Mouse (Mus musculus) hindbrain, embryonic 15.5 days (tissue): Measurements from ENCODE around the gene Snx9. TPM values are rescaled to one million over a fixed set of nuclear protein-coding genes. Genes with fewer than 3 reads are reported as not detected.

Experiments used
- ATAC-seq: fragments of 200-750 bp; cut with Nextera tagmentation; 2 replicates; pipeline ENCODE4 v1.8.0; 2017; ENCODE audit warnings: low read depth, moderate number of reproducible peaks, moderate TSS enrichment; ENCODE audit not compliant: low FRiP score
- H3K27ac ChIP-seq: fragments of 300-500 bp; sonication (generic); replicated peaks from 2 replicates; pipeline ENCODE4 v1.5.1; 2015; ENCODE audit warnings: mild to moderate bottlenecking, inconsistent platforms
- H3K27me3 ChIP-seq: fragments of 300-500 bp; sonication (generic); 2 replicates; pipeline ENCODE4 v1.6.1; 2015; ENCODE audit warnings: control low read depth, inconsistent platforms
- H3K36me3 ChIP-seq: fragments of 300-500 bp; sonication (generic); 2 replicates; pipeline ENCODE4 v1.6.1; 2015; ENCODE audit warnings: control low read depth, inconsistent platforms
- H3K4me1 ChIP-seq: fragments of 300-500 bp; sonication (generic); replicated peaks from 2 replicates; pipeline ENCODE4 v1.6.1; 2015; ENCODE audit warnings: control low read depth, inconsistent platforms
- H3K4me2 ChIP-seq: fragments of 300-500 bp; sonication (generic); 2 replicates; pipeline ENCODE4 v1.6.1; 2015; ENCODE audit warnings: moderate library complexity, mild to moderate bottlenecking, inconsistent platforms
- H3K4me3 ChIP-seq: fragments of 300-500 bp; sonication (generic); 2 replicates; pipeline ENCODE4 v1.5.1; 2015; ENCODE audit warnings: mild to moderate bottlenecking, inconsistent platforms
- H3K9ac ChIP-seq: fragments of 300-500 bp; sonication (generic); 2 replicates; pipeline ENCODE4 v1.6.1; 2015; ENCODE audit warnings: inconsistent platforms
- H3K9me3 ChIP-seq: fragments of 300-500 bp; sonication (generic); 2 replicates; pipeline ENCODE4 v1.6.1; 2016; ENCODE audit warnings: control low read depth, inconsistent platforms
- WGBS: fragments of 180-500 bp; shearing (Covaris S2); methylation state at CpG from one replicate; pipeline ENCODE4 v1.1.7; 2015; 5-methylcytosine and 5-hydroxymethylcytosine counted together
- polyA plus RNA-seq: library from polyadenylated mRNA; unstranded; fragments of >200 nt; fragmentation: Nextera tagmentation; extraction: Ambion mirVana; gene quantifications from 2 replicates; pipeline ENCODE4 v1.2.1, GENCODE M21; 2015

Gene Snx9
- polyA plus RNA-seq, 1 experiment from 2014 or later = 8.1 TPM

DNA sequence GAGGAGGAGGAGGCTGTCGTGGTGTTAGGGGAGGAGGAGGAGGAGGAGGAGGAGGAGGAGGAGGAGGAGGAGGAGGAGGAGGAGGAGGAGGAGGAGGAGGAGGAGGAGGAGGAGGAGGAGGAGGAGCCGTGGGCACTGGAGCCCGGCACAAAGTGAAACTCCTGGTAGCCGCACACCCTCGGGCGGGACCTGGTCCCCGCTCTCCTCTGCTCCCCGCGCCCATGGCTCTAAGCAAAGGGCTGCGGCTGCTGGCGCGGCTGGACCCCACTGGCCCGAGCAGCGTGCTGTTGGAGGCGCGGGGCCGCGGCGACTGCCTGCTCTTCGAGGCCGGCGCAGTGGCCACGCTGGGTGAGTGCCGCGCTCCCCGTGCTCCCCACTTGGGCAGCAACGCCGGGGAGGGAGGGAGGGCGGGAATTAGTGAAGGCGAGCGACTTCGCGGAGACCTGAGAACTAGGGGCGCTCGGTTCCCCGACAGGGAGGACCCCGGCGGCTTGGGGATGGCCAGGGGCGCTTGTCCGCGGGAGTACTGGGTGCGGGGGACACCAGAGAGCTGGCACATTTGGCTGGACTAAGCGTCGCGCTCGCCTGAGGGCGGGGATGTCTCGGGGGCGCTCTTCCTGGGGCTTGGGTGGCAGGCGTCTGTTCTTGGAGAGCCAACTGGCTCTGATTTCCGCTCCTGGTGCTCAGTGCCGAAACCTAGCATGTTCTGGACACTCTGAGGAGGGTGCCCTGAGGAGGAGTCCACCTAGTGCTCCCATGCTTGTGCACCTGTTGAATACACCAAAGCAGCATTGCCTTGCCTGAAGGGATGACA is 100.3 kb downstream of the Snx9 start, which contains the start of gene Synj2:
Gene Synj2, plus strand, starts transcription at position 51 of the 814 bp plus-strand sequence.
- Histone ChIP-seq H3K4me1 (peaks cover 11% of the 10 kb centered on the region), H3K9ac (peak within 1 kb of the TSS; percentile 41), H3K36me3 (no peaks in the 10 kb centered on the region), H3K4me2 (peak within 1 kb of the TSS; percentile 96), H3K27me3 (peaks cover 28% of the 10 kb centered on the region), H3K4me3 (peak within 1 kb of the TSS; percentile 56), H3K9me3 (no peaks in the 10 kb centered on the region), H3K27ac (no peak within 1 kb of the TSS)
- WGBS = 1% methylated on average over 35 of the region's 52 CpGs
- ATAC-seq = peak; percentile 77; the same call in 1 of the 2 replicates

DNA sequence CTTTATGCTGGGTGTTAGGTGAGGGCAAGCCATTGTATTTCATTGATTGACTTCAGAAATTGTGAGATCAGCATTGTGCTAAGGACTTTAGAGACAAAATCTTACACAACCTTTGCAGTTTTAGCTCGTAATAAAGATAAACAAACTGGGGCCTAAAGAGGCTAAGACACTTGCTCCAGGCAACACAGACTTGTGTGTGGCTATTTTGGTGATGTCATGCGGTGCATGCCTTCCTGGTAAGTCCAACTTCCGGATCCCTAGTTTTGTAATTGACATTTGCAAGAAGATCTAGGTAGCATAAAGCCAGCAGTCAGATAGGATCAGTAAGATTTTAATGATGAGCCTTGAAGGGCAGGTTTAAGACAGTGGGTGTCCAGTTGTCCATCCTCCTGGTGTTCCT is 101.0 kb downstream of the Snx9 start:
- H3K9me3 ChIP-seq = no peaks in the 10 kb centered on the region
- no peak for ATAC-seq
- H3K4me3 ChIP-seq = 0 out of 2 replicates have a peak overlapping the region, but pooled peaks have one; percentile 56
- no peak overlapping the region for H3K9ac ChIP-seq
- WGBS = 85% methylated on average over 3 of the region's 3 CpGs
- peaks cover 11% of the 10 kb centered on the region for H3K4me1 ChIP-seq
- H3K27ac ChIP-seq = no peak overlapping the region
- peaks cover 28% of the 10 kb centered on the region for H3K27me3 ChIP-seq
- H3K36me3 ChIP-seq = no peaks in the 10 kb centered on the region
- peak overlapping the region; percentile 96; the same call in 1 of the 2 replicates for H3K4me2 ChIP-seq

DNA sequence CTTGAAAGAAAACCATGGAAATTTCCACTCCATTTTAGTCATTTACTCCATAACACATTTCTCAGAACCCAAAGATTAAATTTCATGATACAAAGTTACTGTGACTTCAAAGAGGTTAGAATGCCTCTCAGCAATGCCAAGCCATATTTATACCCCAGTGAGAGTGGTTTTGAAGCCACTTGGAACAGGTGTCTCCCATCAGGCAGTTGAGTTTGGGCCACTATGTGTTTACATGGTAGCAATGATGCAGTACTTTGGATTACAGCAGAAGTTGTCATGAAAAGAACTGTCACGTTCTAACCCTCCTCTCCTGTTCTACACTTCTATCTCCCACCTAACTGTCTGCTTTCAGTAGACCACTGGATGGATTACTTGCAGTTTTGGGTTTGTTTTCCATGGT is 101.9 kb downstream of the Snx9 start:
- 83% methylated on average over 1 of the region's 1 CpGs for WGBS
- Histone ChIP-seq H3K27me3 (peaks cover 28% of the 10 kb centered on the region), H3K9me3 (no peaks in the 10 kb centered on the region), H3K9ac (no peak overlapping the region), H3K4me3 (no peak overlapping the region), H3K27ac (no peak overlapping the region), H3K4me2 (no peak overlapping the region), H3K4me1 (peaks cover 11% of the 10 kb centered on the region), H3K36me3 (no peaks in the 10 kb centered on the region)
- ATAC-seq = no peak

DNA sequence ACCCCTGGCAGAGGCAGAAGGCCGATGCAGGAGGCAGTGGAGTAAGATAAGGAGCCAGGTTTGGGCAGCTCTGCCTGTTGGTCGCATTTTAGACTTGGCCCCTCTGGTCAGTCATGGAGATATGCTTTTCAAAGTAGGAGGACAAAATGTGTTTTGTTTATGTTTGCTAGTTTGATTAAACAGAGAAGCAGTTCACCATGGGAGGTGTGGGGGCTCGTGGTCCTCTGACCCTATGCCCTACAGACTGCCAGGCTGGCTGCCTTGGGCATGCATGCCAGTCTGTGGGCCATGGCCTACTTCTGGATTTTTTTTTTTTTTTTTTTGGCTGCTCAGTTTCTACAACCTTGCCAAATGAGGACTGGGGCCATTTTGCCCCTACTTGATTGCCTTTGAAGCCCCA is 105.9 kb downstream of the Snx9 start:
- ATAC-seq = no peak
- 87% methylated on average over 3 of the region's 3 CpGs for WGBS
- H3K4me2 ChIP-seq = no peak overlapping the region
- H3K27me3 ChIP-seq = peaks cover 11% of the 10 kb centered on the region
- no peak overlapping the region for H3K9ac ChIP-seq
- H3K36me3 ChIP-seq = no peaks in the 10 kb centered on the region
- no peak overlapping the region for H3K27ac ChIP-seq
- H3K4me3 ChIP-seq = no peak overlapping the region
- H3K9me3 ChIP-seq = no peaks in the 10 kb centered on the region
- no peaks in the 10 kb centered on the region for H3K4me1 ChIP-seq

DNA sequence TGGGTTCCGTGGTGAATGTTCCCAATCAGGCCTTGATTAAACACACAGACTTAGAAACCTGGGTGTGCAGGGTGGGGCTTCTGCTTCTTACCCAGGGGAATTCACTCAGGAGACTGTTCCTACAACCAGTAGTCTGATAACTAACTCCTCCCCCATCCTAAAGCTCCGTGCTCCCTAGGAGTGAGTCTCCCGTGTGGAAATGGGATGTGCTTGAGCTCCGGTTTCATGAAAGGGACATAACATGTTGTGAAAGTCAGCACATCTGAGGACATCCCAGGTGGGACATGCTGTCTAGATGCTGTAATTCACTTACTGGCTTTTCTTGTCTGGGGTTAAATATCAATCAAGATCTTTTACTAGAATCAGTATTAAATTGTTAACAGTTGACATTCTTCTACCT is 111.3 kb downstream of the Snx9 start:
- ATAC-seq = no peak
- Histone ChIP-seq H3K4me2 (no peak overlapping the region), H3K27me3 (no peaks in the 10 kb centered on the region), H3K9ac (no peak overlapping the region), H3K4me3 (no peak overlapping the region), H3K27ac (no peak overlapping the region), H3K9me3 (no peaks in the 10 kb centered on the region), H3K4me1 (no peaks in the 10 kb centered on the region), H3K36me3 (no peaks in the 10 kb centered on the region)
- 82% methylated on average over 4 of the region's 4 CpGs for WGBS

DNA sequence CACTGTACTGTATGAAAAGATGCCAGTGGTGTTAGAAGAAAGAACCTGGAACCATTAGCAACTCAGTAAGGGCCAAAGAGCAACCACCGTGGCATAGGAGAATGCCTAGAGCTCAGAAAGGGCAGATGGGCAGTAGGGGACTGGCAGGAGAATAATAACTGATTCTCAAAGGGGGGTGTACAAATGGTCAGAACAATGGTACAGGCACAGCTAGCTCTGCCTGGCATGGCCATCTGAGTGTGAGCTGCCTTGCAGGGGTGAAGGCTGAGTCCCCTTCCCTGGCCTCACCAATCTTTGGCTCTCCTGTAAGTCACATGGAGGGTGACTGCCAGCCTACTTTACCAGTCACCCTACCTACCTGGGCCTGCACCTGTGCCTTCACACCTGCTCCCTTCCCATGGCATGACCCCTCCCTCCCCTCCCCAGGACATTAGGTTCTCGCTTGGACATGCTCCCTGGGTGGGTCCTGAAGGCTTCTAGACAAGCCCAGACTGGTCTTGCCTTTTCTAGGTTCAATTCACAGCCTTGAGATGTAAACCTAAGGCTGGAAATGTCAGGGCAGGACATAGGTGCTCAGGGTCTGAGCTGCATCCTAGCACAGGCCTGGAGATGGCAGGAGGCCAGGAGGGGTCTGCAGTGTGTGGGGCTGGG is 115.3 kb downstream of the Snx9 start:
- Histone ChIP-seq H3K9ac (no peak overlapping the region), H3K36me3 (no peaks in the 10 kb centered on the region), H3K4me3 (no peak overlapping the region), H3K4me2 (no peak overlapping the region), H3K27me3 (no peaks in the 10 kb centered on the region), H3K4me1 (no peaks in the 10 kb centered on the region), H3K9me3 (no peaks in the 10 kb centered on the region), H3K27ac (no peak overlapping the region)
- no peak for ATAC-seq
- WGBS = 63% methylated on average over 2 of the region's 2 CpGs

DNA sequence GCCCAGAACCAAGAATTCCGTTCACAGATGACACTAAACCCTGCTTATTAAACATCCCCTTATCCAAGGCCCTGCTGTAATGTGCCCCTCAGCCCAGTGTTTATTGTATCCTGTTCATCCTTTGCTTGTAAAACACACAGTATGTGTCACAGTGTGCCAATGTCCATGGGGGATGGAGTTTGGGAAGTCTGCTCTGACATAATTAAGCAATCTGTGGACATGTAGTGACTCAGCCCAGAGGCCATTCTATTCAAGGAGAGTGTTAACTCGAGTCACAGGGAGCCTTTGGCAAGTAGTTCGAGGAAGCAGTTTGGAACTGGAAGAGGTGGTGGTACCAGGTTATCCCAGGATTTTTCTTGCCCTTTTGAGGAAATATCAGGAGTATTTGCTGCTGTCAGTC is 116.0 kb downstream of the Snx9 start:
- Histone ChIP-seq H3K27ac (no peak overlapping the region), H3K4me2 (no peak overlapping the region), H3K9me3 (no peaks in the 10 kb centered on the region), H3K27me3 (no peaks in the 10 kb centered on the region), H3K9ac (no peak overlapping the region), H3K36me3 (no peaks in the 10 kb centered on the region), H3K4me1 (no peaks in the 10 kb centered on the region), H3K4me3 (no peak overlapping the region)
- ATAC-seq = no peak
- WGBS = 74% methylated on average over 3 of the region's 3 CpGs

DNA sequence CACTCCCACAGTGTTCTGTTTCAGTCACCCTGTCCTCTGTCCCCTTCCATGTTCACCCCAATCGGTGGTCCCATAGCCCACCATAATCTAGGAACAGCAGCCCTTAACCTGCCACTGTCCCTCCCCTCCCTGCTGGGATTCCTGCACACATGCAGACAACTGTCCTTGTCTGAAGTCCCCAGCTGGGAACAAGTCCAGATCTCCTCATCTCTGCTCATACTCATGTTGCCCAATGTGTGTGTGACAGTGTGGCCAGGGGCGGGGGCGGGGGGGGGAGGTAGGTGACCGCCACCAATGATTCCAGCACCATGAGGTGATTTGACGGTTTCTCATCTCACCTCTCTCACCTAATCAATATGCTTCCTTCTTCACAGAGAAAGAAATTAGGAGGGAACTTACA is 117.1 kb downstream of the Snx9 start:
- WGBS = 93% methylated on average over 5 of the region's 5 CpGs
- no peak overlapping the region for H3K4me2 ChIP-seq
- no peaks in the 10 kb centered on the region for H3K4me1 ChIP-seq
- no peak overlapping the region for H3K27ac ChIP-seq
- no peaks in the 10 kb centered on the region for H3K9me3 ChIP-seq
- H3K36me3 ChIP-seq = no peaks in the 10 kb centered on the region
- H3K9ac ChIP-seq = no peak overlapping the region
- no peaks in the 10 kb centered on the region for H3K27me3 ChIP-seq
- H3K4me3 ChIP-seq = no peak overlapping the region
- ATAC-seq = no peak

DNA sequence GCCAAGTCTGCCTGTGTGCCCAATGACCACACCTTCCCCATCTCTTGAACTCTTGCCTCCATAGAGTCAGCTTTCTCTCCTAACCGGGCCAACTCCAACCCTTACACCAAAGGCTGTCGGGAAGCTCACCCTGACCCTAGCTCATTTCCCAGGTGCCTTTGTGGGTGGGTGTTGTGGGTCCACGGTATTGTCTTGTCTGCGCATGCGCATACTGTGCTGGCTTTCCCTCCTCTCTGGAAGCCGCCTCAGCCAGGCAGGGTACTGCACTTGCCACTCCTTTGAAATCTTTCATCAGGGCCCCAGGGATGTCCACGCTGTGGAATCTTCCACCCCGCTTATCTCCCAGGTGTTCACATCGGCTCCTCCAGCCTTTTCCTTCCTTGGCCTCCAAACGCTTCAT is 117.5 kb downstream of the Snx9 start:
- 85% methylated on average over 10 of the region's 10 CpGs for WGBS
- Histone ChIP-seq H3K4me2 (no peak overlapping the region), H3K27ac (no peak overlapping the region), H3K9ac (no peak overlapping the region), H3K36me3 (no peaks in the 10 kb centered on the region), H3K4me3 (no peak overlapping the region), H3K4me1 (no peaks in the 10 kb centered on the region), H3K9me3 (no peaks in the 10 kb centered on the region), H3K27me3 (no peaks in the 10 kb centered on the region)
- no peak for ATAC-seq

DNA sequence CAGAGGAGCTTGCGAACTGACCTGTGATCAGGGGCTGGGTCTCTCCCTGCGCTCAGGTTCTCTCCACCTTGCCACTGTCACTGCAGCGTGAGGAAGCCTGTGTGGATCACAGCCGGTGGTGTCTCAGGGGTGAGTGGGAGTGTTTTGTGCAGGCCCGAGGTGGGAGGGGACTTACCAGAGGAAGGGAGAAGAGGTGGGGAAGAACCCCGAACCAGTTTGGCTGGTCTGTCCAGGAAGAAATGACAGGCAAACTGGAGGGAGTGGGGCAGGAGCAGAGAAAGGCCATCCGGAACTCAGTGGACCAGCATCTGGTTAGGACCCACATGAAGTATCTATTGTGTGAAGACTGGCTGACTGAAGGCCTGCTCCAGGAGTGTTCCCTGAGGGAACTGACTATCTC is 118.0 kb downstream of the Snx9 start:
- Histone ChIP-seq H3K4me1 (no peaks in the 10 kb centered on the region), H3K4me2 (no peak overlapping the region), H3K9me3 (no peaks in the 10 kb centered on the region), H3K4me3 (no peak overlapping the region), H3K27me3 (no peaks in the 10 kb centered on the region), H3K9ac (no peak overlapping the region), H3K27ac (no peak overlapping the region), H3K36me3 (no peaks in the 10 kb centered on the region)
- WGBS = 75% methylated on average over 7 of the region's 7 CpGs
- no peak for ATAC-seq

DNA sequence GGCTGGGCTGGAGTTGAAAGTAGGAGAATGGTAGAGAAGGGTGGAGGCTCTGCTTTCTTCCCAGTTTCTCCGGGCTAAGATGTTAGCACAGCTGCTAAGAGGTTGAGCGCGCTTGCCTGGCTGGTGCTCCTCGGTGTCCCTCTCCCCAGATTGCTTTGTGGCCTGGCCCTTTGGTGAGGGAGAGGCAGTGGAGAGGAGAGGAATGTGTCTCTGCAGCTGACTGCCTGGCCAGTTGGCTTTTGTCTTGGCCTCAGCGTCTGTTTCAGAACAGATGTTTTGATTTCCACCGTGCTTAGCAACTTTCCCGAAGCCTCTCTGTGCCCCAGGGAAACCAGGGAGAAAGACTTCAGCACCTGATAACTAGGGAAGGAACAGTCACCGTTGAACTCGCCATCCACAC is 118.7 kb downstream of the Snx9 start:
- no peaks in the 10 kb centered on the region for H3K9me3 ChIP-seq
- no peaks in the 10 kb centered on the region for H3K36me3 ChIP-seq
- no peak overlapping the region for H3K9ac ChIP-seq
- 58% methylated on average over 9 of the region's 9 CpGs for WGBS
- no peak overlapping the region for H3K4me3 ChIP-seq
- no peak overlapping the region for H3K4me2 ChIP-seq
- no peak for ATAC-seq
- no peaks in the 10 kb centered on the region for H3K4me1 ChIP-seq
- H3K27ac ChIP-seq = no peak overlapping the region
- H3K27me3 ChIP-seq = no peaks in the 10 kb centered on the region

DNA sequence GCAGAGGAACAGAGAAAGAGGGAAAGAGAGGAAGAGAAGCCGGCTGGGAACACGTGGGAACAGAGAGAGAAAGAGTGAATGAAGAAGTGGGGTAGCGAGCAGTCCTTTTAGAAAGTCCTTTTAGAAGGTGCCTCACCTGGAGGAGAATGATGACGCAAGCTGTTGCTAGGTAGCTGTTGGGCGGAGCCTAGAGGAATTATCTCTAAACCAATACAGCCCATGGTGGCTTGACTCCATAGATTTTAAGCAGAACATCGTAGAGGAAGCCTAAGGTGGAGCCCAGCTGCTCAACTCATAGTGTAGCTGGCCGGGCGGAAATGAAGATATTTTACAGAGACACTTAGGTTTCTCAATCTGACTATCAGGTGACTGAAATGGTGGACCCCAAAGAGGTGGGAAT is 122.6 kb downstream of the Snx9 start:
- no peak for ATAC-seq
- Histone ChIP-seq H3K4me1 (no peaks in the 10 kb centered on the region), H3K27ac (no peak overlapping the region), H3K4me3 (no peak overlapping the region), H3K9ac (no peak overlapping the region), H3K9me3 (no peaks in the 10 kb centered on the region), H3K36me3 (no peaks in the 10 kb centered on the region), H3K4me2 (no peak overlapping the region), H3K27me3 (no peaks in the 10 kb centered on the region)
- 97% methylated on average over 8 of the region's 8 CpGs for WGBS
